Mouse (Mus musculus) lung, embryonic 14.5 days (tissue): ENCODE data around the gene Smndc1. TPM values are rescaled to one million over a fixed set of nuclear protein-coding genes. Genes with fewer than 3 reads are reported as not detected.

ENCODE experiments used
- ATAC-seq: fragments of 200-750 bp; cut with Nextera tagmentation; 2 replicates; pipeline ENCODE4 v1.8.0; 2017; ENCODE audit warnings: mild to moderate bottlenecking, moderate TSS enrichment, moderate library complexity; ENCODE audit not compliant: insufficient read depth
- DNase-seq: peaks from one replicate; pipeline ENCODE4 v3.0.0-alpha.2; 2015
- H3K27ac ChIP-seq: fragments of 300-500 bp; sonication (generic); 2 replicates; pipeline ENCODE4 v1.5.1; 2014; ENCODE audit warnings: low read depth, mild to moderate bottlenecking, moderate library complexity
- H3K27me3 ChIP-seq: fragments of 300-500 bp; sonication (generic); 2 replicates; pipeline ENCODE4 v1.6.1; 2014; ENCODE audit warnings: low read length, control low read depth; ENCODE audit not compliant: insufficient read depth
- H3K36me3 ChIP-seq: fragments of 300-500 bp; sonication (generic); 2 replicates; pipeline ENCODE4 v1.6.1; 2014; ENCODE audit warnings: control low read depth; ENCODE audit not compliant: insufficient read depth
- H3K4me1 ChIP-seq: fragments of 300-500 bp; sonication (generic); 2 replicates; pipeline ENCODE4 v1.6.1; 2014; ENCODE audit warnings: antibody characterized with exemption, control low read depth; ENCODE audit not compliant: insufficient read depth
- H3K4me2 ChIP-seq: fragments of 300-500 bp; sonication (generic); 2 replicates; pipeline ENCODE4 v1.6.1; 2014; ENCODE audit warnings: mild to moderate bottlenecking
- H3K4me3 ChIP-seq: fragments of 300-500 bp; sonication (generic); 2 replicates; pipeline ENCODE4 v1.5.1; 2014; ENCODE audit warnings: low read depth, low read length
- H3K9ac ChIP-seq: fragments of 300-500 bp; sonication (generic); 2 replicates; pipeline ENCODE4 v1.6.1; 2014
- H3K9me3 ChIP-seq: fragments of 300-500 bp; sonication (generic); 2 replicates; pipeline ENCODE4 v1.6.1; 2016; ENCODE audit warnings: low read depth, low read length, control low read depth
- CTCF ChIP-seq: IDR thresholded peaks from 2 replicates; pipeline ENCODE4 v1.5.1; 2016; ENCODE audit warnings: antibody characterized with exemption, low read depth
- WGBS: fragments of 180-500 bp; shearing (Covaris S2); extraction: QIAGEN DNeasy Blood & Tissue Kit; methylation state at CpG from one replicate; pipeline ENCODE4 v1.1.7; 2014; 5-methylcytosine and 5-hydroxymethylcytosine counted together
- polyA plus RNA-seq: library from polyadenylated mRNA; unstranded; fragments of >200 nt; fragmentation: Nextera tagmentation; extraction: Ambion mirVana; gene quantifications from 2 replicates; pipeline ENCODE4 v1.2.1, GENCODE M21; 2014

The Smndc1 gene
- polyA plus RNA-seq, 1 experiment from 2014 or later: 45.8 TPM

DNA sequence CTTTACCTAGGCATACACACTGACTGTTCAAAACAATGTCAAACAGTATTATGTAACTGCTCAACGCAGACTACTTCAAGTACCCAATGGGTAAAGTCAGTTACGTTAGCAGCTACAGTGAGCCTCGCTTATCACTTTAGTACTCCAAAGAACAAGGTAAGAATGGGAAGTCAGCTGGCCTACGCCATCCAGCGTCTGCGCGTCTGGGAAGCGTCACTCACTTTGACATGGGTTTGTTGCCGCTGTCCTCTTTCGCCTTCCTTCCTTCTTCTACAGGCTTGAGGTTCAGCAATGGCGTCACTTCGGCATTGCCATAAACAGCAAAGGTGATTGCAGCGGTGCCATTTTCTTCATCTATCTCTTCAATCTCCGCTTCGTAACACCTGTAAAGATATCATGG lies 7.0 kb downstream of the Smndc1 start:
- no peak overlapping the region for H3K4me3 ChIP-seq
- no peak overlapping the region for H3K27ac ChIP-seq
- no peaks in the 10 kb centered on the region for H3K4me1 ChIP-seq
- 91% methylated on average over 15 of the region's 15 CpGs for WGBS
- no peak for ATAC-seq
- peaks cover 94% of the 10 kb centered on the region for H3K36me3 ChIP-seq
- no peaks in the 10 kb centered on the region for H3K9me3 ChIP-seq
- no peak for DNase-seq
- H3K9ac ChIP-seq: no peak overlapping the region
- no peak overlapping the region for H3K4me2 ChIP-seq
- no peaks in the 10 kb centered on the region for H3K27me3 ChIP-seq
- TF ChIP-seq CTCF: no peak

DNA sequence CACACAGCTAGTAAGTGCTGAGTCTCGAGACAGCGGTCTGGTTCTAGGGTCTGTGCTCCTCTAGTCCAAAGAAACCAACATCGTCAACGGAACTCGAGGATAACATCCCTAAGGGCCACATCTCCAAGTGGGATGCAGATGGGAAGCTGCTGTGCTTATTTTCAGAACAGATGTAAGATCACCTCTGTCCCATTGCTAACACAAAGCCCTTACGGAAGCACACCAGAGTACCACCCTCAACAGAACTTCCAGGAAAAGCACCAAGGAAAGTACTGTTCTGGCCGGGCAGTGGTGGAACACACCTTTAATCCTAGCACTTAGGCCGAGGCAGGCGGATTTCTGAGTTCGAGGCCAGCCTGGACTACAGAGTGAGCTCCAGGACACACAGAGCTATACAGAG lies 12.0 kb downstream of the Smndc1 start:
- no peak for TF ChIP-seq CTCF
- Histone ChIP-seq H3K9me3 (no peaks in the 10 kb centered on the region), H3K27me3 (no peaks in the 10 kb centered on the region), H3K4me3 (no peak overlapping the region), H3K4me1 (no peaks in the 10 kb centered on the region), H3K4me2 (no peak overlapping the region), H3K27ac (no peak overlapping the region), H3K36me3 (peaks cover 82% of the 10 kb centered on the region), H3K9ac (no peak overlapping the region)
- ATAC-seq: no peak
- no peak for DNase-seq
- WGBS: 91% methylated on average over 10 of the region's 10 CpGs

DNA sequence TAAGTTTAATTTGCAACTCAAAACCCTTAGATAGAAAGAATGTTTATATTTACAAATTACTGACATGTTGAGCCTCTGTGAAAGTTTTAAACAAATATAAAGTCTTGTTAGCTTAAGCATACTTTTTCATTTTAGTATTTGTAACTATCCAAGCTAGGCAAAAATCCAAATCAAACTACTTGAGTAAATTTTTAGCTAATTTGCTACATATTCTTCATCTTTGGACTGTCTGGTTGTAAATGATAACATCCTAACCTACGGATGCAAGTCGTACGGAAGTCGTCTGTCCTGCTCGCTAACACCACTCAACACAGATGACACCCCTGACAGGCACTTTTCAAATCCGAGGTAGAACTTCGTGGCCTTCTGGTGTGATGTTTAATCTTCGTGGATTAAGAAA lies 12.7 kb downstream of the Smndc1 start:
- WGBS: 64% methylated on average over 8 of the region's 8 CpGs
- no peak overlapping the region for H3K9ac ChIP-seq
- DNase-seq (no peak), ATAC-seq (no peak)
- no peak overlapping the region for H3K4me3 ChIP-seq
- TF ChIP-seq CTCF: no peak
- no peaks in the 10 kb centered on the region for H3K9me3 ChIP-seq
- no peak overlapping the region for H3K4me2 ChIP-seq
- no peak overlapping the region for H3K27ac ChIP-seq
- no peaks in the 10 kb centered on the region for H3K4me1 ChIP-seq
- H3K36me3 ChIP-seq: peaks cover 77% of the 10 kb centered on the region
- no peaks in the 10 kb centered on the region for H3K27me3 ChIP-seq

DNA sequence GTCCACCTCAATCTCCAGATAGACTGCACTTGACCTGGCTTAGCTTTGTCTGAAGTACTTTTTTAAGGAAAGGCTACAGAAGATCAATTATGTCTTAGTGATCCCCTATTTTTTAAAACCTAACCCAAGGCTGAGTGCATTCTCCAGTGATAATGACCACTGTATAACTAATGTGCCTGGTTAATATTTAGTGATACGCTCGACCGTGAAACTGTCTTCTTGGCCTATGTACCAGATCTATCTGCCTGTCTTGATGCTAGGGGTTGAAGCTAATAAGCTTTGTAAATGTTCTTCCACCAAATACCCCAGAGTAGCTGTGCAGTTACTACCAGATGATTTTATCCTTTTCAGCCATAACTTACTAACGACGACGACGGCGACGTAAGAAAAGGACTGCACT lies 14.6 kb downstream of the Smndc1 start:
- ATAC-seq (no peak), DNase-seq (no peak)
- Histone ChIP-seq H3K36me3 (peaks cover 73% of the 10 kb centered on the region), H3K27ac (no peak overlapping the region), H3K4me1 (no peaks in the 10 kb centered on the region), H3K27me3 (no peaks in the 10 kb centered on the region), H3K4me2 (no peak overlapping the region), H3K4me3 (no peak overlapping the region), H3K9ac (no peak overlapping the region), H3K9me3 (no peaks in the 10 kb centered on the region)
- TF ChIP-seq CTCF: no peak
- 93% methylated on average over 9 of the region's 9 CpGs for WGBS

DNA sequence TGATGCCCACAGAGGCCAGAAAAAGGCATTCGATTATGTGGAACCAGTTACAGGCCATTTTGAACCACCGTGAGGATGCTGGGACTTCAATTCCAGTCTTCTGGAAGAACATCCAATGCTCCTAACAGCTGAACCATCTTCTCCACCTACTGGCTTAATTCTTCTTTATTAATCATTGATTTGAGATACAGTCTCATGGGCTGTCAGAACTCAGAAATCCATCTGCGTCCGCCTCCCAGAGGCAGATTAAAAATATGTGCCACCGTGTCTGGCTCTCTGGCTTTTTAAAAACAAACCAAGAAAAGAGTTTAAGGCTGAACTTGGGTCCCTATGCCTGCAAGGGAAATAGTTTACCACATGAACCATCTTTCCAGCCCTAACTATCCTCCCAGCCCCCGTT lies 15.1 kb downstream of the Smndc1 start:
- DNase-seq (no peak), ATAC-seq (no peak)
- Histone ChIP-seq H3K27me3 (no peaks in the 10 kb centered on the region), H3K4me2 (no peak overlapping the region), H3K36me3 (peaks cover 68% of the 10 kb centered on the region), H3K9ac (no peak overlapping the region), H3K4me3 (no peak overlapping the region), H3K9me3 (no peaks in the 10 kb centered on the region), H3K4me1 (no peaks in the 10 kb centered on the region), H3K27ac (no peak overlapping the region)
- 89% methylated on average over 6 of the region's 6 CpGs for WGBS
- TF ChIP-seq CTCF: no peak

DNA sequence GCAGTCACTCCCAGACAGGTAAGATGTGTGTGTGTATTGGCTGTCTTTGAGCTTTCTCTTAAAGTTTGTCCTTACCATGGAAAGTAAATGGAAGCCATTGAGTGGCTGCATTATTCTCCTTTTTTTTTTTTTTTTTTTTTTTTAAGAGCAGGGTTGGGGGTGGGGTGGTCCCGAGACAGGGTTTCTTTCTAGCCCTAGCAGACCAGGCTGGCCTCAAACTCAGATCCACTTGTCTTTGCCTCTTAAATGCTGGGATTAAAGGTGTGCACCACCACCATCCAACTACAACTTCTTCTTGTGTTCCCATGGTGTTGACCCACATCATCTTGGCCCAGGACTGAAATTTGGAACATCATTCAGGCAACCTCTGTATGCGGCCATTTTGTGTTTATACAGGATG lies 16.8 kb downstream of the Smndc1 start:
- Histone ChIP-seq H3K36me3 (peaks cover 53% of the 10 kb centered on the region), H3K4me1 (0 out of 2 replicates have a peak, but pooled peaks cover 3% of the 10 kb centered on the region), H3K4me2 (no peak overlapping the region), H3K27ac (no peak overlapping the region), H3K9me3 (no peaks in the 10 kb centered on the region), H3K9ac (no peak overlapping the region), H3K4me3 (no peak overlapping the region), H3K27me3 (no peaks in the 10 kb centered on the region)
- WGBS: 63% methylated on average over 2 of the region's 2 CpGs
- DNase-seq: no peak
- TF ChIP-seq CTCF: no peak
- no peak for ATAC-seq

DNA sequence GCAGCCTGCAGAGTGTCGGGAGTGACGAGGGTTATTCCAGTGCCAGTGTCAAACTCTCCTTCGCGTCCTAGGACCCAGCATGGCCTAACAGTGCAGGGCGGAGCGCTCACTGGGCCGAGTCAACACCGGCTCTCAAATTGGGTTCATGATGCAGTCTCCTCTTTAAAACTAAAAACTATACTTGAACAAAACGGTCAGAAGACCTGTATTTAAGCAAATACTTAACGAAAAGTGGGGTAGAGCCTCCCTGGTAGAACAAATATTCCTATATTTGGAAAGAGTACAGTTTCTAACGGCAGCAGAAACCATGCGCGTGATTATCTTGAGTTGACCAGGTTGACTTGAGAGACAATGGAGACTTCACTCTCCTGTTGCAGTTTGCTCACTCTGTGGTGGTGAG lies 18.7 kb downstream of the Smndc1 start, which contains the start of gene Gm10197:
Gm10197 (minus strand) TSS at position 101 of the 400 bp plus-strand sequence.
- H3K4me1 ChIP-seq: peaks cover 4% of the 10 kb centered on the region; the same call in 1 of the 2 replicates
- 78% methylated on average over 13 of the region's 13 CpGs for WGBS
- H3K4me3 ChIP-seq: no peak within 1 kb of the TSS
- peaks cover 41% of the 10 kb centered on the region for H3K36me3 ChIP-seq
- DNase-seq (no peak), ATAC-seq (no peak)
- H3K9ac ChIP-seq: no peak within 1 kb of the TSS
- no peaks in the 10 kb centered on the region for H3K9me3 ChIP-seq
- H3K27me3 ChIP-seq: no peaks in the 10 kb centered on the region
- no peak within 1 kb of the TSS for H3K27ac ChIP-seq
- no peak for TF ChIP-seq CTCF
- H3K4me2 ChIP-seq: no peak within 1 kb of the TSS

DNA sequence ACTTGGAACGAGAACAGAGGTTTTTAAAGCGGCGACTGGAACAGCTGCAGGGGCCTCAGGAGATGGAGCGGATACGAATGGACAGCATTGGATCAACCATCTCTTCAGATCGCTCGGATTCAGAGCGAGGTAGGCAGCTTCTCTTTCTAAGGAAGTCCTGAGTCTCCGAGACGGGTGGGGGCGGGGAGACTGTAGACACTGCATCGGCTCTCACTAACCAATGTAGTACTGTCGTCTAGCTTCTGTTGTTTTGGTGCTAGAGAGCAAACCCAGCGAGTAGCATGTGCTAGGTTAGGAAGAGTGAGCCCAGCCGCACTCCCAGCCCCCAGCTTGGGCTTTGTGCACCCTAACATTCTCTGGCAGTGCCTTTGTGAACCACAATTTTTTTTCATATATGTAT lies 20.1 kb downstream of the Smndc1 start:
- no peaks in the 10 kb centered on the region for H3K27me3 ChIP-seq
- H3K27ac ChIP-seq: no peak overlapping the region
- no peak for TF ChIP-seq CTCF
- no peak for ATAC-seq
- H3K4me3 ChIP-seq: no peak overlapping the region
- H3K4me2 ChIP-seq: no peak overlapping the region
- WGBS: 73% methylated on average over 15 of the region's 15 CpGs
- no peak for DNase-seq
- H3K4me1 ChIP-seq: peaks cover 18% of the 10 kb centered on the region
- H3K9me3 ChIP-seq: no peaks in the 10 kb centered on the region
- H3K36me3 ChIP-seq: peaks cover 28% of the 10 kb centered on the region
- H3K9ac ChIP-seq: no peak overlapping the region
